Mouse (Mus musculus): ENCODE results near the gene Fgf15. TPM values are rescaled to one million over a fixed set of nuclear protein-coding genes. Genes with fewer than 3 reads are reported as not detected.
"Not testable (repeated sequence)": the region's sequence is repeated elsewhere in the genome, so short reads cannot be mapped to it uniquely, and the experiment has no call there.

The Fgf15 gene
- polyA plus RNA-seq, 1 experiment from 2014 or later, result not detected

DNA sequence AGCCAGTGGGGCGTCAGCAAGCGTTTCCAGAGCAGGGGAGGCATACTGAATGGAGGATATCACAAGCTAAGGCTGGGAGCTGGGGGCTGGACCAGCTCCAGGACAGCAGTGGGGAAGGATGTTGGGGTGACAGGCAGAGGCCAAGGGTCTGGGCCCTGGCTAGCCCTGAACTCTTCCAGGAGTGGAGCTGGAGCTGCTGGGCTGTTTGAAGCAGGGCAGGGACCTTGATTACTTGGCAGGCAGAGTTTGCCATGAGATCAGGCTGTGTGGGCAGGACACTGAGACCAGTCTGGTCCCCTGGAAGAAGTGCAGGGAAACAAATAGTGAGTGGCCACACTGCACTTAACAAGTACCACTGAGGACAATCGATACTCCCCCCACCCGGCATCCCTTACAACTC is 22.1 kb upstream of the Fgf15 start:
- Histone ChIP-seq H3K9ac (ENCODE audit: low read length) (no peak overlapping the region), H3K4me3 (ENCODE audit: low read depth, low read length) (no peak overlapping the region), H3K4me2 (replicated peaks; ENCODE audit: low read depth) (no peak overlapping the region), H3K9me3 (ENCODE audit: control insufficient read depth, low read length) (no peaks in the 10 kb centered on the region), H3K27ac (replicated peaks) (no peak overlapping the region), H3K4me1 (replicated peaks; ENCODE audit: control insufficient read depth, insufficient read depth) (no peaks in the 10 kb centered on the region), H3K27me3 (ENCODE audit: control insufficient read depth, insufficient read depth, low read length) (no peaks in the 10 kb centered on the region), H3K36me3 (ENCODE audit: control insufficient read depth, insufficient read depth, low read length) (no peaks in the 10 kb centered on the region)
- no peak for TF ChIP-seq CTCF (IDR thresholded peaks at IDR 0.05; ENCODE audit: low read depth)
- TF ChIP-seq EP300 (optimal IDR thresholded peaks at IDR 0.05), result no peak
- 75% methylated on average over 4 of the region's 4 CpGs for WGBS
- DNase-seq (ENCODE audit: low spot score) (no peak), ATAC-seq (ENCODE audit: low FRiP score, low TSS enrichment) (no peak)

DNA sequence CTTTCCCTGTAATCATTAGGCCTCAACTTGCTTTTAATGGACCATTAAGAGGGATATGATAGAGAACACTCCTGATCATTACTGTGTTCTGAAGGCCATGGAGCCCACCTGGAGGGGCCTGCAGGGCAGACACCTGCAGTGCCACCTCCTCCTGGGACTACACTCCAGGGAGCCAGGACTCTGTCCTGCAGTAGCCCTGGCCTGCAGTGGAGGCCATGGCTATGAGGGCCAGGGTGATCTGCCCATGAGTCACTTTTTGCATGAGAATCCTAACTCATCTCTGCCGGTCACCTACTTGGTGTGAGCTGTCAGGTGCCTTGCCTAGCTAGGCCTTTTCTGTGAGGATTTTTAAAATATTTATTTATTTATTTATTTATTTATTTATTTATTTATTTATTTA is 17.9 kb upstream of the Fgf15 start:
- Histone ChIP-seq H3K36me3 (ENCODE audit: control insufficient read depth, insufficient read depth, low read length) (no peaks in the 10 kb centered on the region), H3K4me3 (ENCODE audit: low read depth, low read length) (no peak overlapping the region), H3K4me1 (replicated peaks; ENCODE audit: control insufficient read depth, insufficient read depth) (no peaks in the 10 kb centered on the region), H3K27me3 (ENCODE audit: control insufficient read depth, insufficient read depth, low read length) (no peaks in the 10 kb centered on the region), H3K9ac (ENCODE audit: low read length) (no peak overlapping the region), H3K9me3 (ENCODE audit: control insufficient read depth, low read length) (no peaks in the 10 kb centered on the region), H3K27ac (replicated peaks) (no peak overlapping the region), H3K4me2 (replicated peaks; ENCODE audit: low read depth) (no peak overlapping the region)
- TF ChIP-seq EP300 (optimal IDR thresholded peaks at IDR 0.05) (no peak), CTCF (IDR thresholded peaks at IDR 0.05; ENCODE audit: low read depth) (no peak)
- 83% methylated on average over 1 of the region's 1 CpGs for WGBS
- no peak for DNase-seq (ENCODE audit: low spot score)
- ATAC-seq (ENCODE audit: low FRiP score, low TSS enrichment), result no peak

DNA sequence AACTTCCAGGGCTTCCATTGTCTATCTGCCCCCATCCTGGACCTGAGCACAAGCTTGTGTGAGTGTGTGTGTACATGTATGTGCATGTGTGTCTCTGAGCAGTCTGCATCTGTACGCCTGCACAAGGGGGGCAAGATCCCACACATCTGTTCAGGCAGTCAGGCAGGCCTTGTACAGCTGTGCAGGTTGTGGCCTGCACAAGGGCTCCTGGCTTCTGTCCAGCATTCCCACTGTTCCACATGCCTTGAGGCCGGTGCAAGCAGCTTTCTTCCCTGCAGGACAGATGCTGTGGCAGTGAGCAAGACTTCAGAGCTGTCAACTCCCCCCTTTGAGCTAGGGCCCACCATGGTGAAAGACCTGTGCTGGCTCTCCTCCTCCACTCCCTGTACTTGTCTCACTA is 13.2 kb upstream of the Fgf15 start:
- H3K9ac ChIP-seq (ENCODE audit: low read length), result no peak overlapping the region
- H3K27me3 ChIP-seq (ENCODE audit: control insufficient read depth, insufficient read depth, low read length), result no peaks in the 10 kb centered on the region
- ATAC-seq (ENCODE audit: low FRiP score, low TSS enrichment) (no peak), DNase-seq (ENCODE audit: low spot score) (no peak)
- H3K9me3 ChIP-seq (ENCODE audit: control insufficient read depth, low read length), result no peaks in the 10 kb centered on the region
- no peaks in the 10 kb centered on the region for H3K36me3 ChIP-seq (ENCODE audit: control insufficient read depth, insufficient read depth, low read length)
- H3K27ac ChIP-seq (replicated peaks), result no peak overlapping the region
- TF ChIP-seq EP300 (optimal IDR thresholded peaks at IDR 0.05) (no peak), CTCF (IDR thresholded peaks at IDR 0.05; ENCODE audit: low read depth) (no peak)
- WGBS, result 18% methylated on average over 2 of the region's 2 CpGs
- H3K4me1 ChIP-seq (replicated peaks; ENCODE audit: control insufficient read depth, insufficient read depth), result no peaks in the 10 kb centered on the region
- H3K4me2 ChIP-seq (replicated peaks; ENCODE audit: low read depth), result no peak overlapping the region
- H3K4me3 ChIP-seq (ENCODE audit: low read depth, low read length), result no peak overlapping the region

DNA sequence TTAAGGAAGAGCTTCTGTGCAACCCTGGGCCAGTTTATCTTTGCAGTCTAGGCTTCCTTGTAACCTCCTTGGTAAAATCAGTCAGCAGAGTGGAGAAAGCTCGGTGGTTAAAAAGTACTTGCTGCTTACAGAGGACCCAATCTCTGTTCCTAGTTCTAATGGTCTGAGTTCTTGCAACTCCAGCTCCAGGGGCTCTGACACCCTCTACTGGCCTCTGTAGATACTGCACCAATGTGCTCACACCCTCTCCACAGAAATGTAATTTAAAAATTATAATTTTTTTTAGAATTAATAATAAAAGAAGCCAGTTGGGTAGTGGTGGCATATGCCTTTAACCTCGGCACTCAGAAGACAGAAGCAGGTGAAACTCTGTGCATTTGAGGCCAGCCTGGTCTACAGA is 8.7 kb upstream of the Fgf15 start:
- Histone ChIP-seq H3K4me2 (replicated peaks; ENCODE audit: low read depth) (no peak overlapping the region), H3K4me3 (ENCODE audit: low read depth, low read length) (no peak overlapping the region), H3K36me3 (ENCODE audit: control insufficient read depth, insufficient read depth, low read length) (no peaks in the 10 kb centered on the region), H3K4me1 (replicated peaks; ENCODE audit: control insufficient read depth, insufficient read depth) (no peaks in the 10 kb centered on the region), H3K27me3 (ENCODE audit: control insufficient read depth, insufficient read depth, low read length) (0 out of 2 replicates have a peak, but pooled peaks cover 2% of the 10 kb centered on the region), H3K9ac (ENCODE audit: low read length) (no peak overlapping the region), H3K27ac (replicated peaks) (no peak overlapping the region), H3K9me3 (ENCODE audit: control insufficient read depth, low read length) (no peaks in the 10 kb centered on the region)
- WGBS, result 78% methylated on average over 2 of the region's 2 CpGs
- no peak for ATAC-seq (ENCODE audit: low FRiP score, low TSS enrichment)
- no peak for DNase-seq (ENCODE audit: low spot score)
- TF ChIP-seq EP300 (optimal IDR thresholded peaks at IDR 0.05) (no peak), CTCF (IDR thresholded peaks at IDR 0.05; ENCODE audit: low read depth) (peak; percentile 34)

DNA sequence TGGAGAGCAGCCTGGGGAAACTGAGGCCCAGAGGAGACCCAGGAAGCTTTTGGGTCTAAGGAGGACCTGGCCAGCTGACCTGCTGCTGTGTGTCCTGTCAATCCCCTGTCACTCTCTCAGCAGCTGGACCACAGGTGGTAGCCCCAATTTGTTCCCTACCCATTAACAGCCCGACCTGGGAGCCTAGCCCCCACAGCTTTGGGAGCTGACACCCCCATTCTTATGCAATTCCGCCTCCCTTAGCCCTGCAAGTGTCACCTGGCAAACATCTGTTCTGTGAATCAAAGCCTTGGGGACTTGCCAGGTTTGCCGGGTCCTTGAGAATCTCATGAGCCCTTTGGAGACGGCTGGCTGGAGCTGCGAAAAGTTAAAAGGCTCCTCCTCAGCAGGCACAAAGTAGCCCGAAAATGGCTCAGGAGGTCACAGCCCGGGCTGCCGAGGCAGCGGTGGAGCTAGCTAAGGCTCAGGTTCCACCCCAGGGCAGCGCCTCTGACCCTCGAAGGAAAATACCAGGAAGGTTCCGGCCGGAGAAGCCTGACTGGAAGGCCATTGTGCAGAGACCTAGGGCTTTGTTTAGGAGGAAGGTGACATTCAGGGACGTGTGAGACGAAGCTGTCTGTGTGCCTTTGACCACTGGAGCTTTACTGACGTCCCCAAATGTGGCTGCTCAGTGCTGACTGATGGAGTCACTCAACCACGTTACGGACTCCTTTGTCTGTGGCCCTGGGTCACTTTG is 7.6 kb upstream of the Fgf15 start:
- 10% methylated on average over 18 of the region's 18 CpGs for WGBS
- H3K4me2 ChIP-seq (replicated peaks; ENCODE audit: low read depth), result no peak overlapping the region
- no peak overlapping the region for H3K4me3 ChIP-seq (ENCODE audit: low read depth, low read length)
- H3K36me3 ChIP-seq (ENCODE audit: control insufficient read depth, insufficient read depth, low read length), result no peaks in the 10 kb centered on the region
- TF ChIP-seq EP300 (optimal IDR thresholded peaks at IDR 0.05) (no peak), CTCF (IDR thresholded peaks at IDR 0.05; ENCODE audit: low read depth) (no peak)
- no peak overlapping the region for H3K9ac ChIP-seq (ENCODE audit: low read length)
- ATAC-seq (ENCODE audit: low FRiP score, low TSS enrichment) (no peak), DNase-seq (ENCODE audit: low spot score) (no peak)
- no peak overlapping the region for H3K27ac ChIP-seq (replicated peaks)
- no peaks in the 10 kb centered on the region for H3K9me3 ChIP-seq (ENCODE audit: control insufficient read depth, low read length)
- 0 out of 2 replicates have a peak, but pooled peaks cover 2% of the 10 kb centered on the region for H3K27me3 ChIP-seq (ENCODE audit: control insufficient read depth, insufficient read depth, low read length)
- H3K4me1 ChIP-seq (replicated peaks; ENCODE audit: control insufficient read depth, insufficient read depth), result no peaks in the 10 kb centered on the region

DNA sequence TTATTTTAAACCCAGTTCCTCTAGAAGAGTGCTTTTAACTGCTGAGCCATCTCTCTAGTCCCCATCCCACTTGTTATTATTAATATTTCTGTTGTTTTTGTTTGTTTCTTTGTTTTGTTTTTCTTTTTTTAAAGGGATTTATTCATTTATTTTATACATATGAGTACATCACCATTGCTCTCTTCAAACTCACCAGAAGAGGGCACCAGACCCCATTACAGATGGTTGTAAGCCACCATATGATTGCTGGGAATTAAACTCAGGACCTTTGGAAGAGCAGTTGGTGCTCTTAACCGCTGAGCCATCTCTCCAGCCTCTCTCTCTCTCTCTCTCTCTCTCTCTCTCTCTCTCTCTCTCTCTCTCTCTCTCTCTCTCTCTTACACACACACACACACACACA is 5.7 kb upstream of the Fgf15 start:
- H3K9ac ChIP-seq (ENCODE audit: low read length); ATAC-seq (ENCODE audit: low FRiP score, low TSS enrichment); H3K4me3 ChIP-seq (ENCODE audit: low read depth, low read length); H3K9me3 ChIP-seq (ENCODE audit: control insufficient read depth, low read length); H3K4me2 ChIP-seq (replicated peaks; ENCODE audit: low read depth); H3K27ac ChIP-seq (replicated peaks); H3K36me3 ChIP-seq (ENCODE audit: control insufficient read depth, insufficient read depth, low read length); DNase-seq (ENCODE audit: low spot score); H3K4me1 ChIP-seq (replicated peaks; ENCODE audit: control insufficient read depth, insufficient read depth): not testable (repeated sequence)
- TF ChIP-seq CTCF (IDR thresholded peaks at IDR 0.05; ENCODE audit: low read depth), result peak; percentile 23
- 91% methylated on average over 1 of the region's 1 CpGs for WGBS
- peaks cover 12% of the 10 kb centered on the region; the same call in 1 of the 2 replicates for H3K27me3 ChIP-seq (ENCODE audit: control insufficient read depth, insufficient read depth, low read length)

Data from stomach, postnatal 0 days (tissue).